Mouse (Mus musculus) midbrain, postnatal 0 days (tissue): ENCODE measurements at regions not wholly inside any gene's neighbourhood (a gene's known extent, or its start where the extent isn't known, plus 50 kb on each side); places are given as distances from the start of the nearest gene placed in this dataset.

Experiments
- ATAC-seq: fragments of 200-750 bp; cut with Nextera tagmentation; 2 replicates; pipeline ENCODE4 v1.8.0; 2017; ENCODE audit warnings: moderate number of reproducible peaks, mild to moderate bottlenecking, moderate TSS enrichment, moderate library complexity; ENCODE audit not compliant: low FRiP score
- DNase-seq: peaks from one replicate; pipeline ENCODE4 v3.0.0-alpha.2; 2015; ENCODE audit warnings: low spot score
- H3K27ac ChIP-seq: fragments of 300-500 bp; sonication (generic); 2 replicates; pipeline ENCODE4 v1.5.1; 2014; ENCODE audit warnings: low read depth, mild to moderate bottlenecking, low read length, mixed read lengths
- H3K27me3 ChIP-seq: fragments of 300-500 bp; sonication (generic); 2 replicates; pipeline ENCODE4 v1.6.1; 2014; ENCODE audit warnings: low read length, control low read depth, mixed read lengths; ENCODE audit not compliant: insufficient read depth
- H3K36me3 ChIP-seq: fragments of 300-500 bp; sonication (generic); 2 replicates; pipeline ENCODE4 v1.6.1; 2014; ENCODE audit warnings: low read length, control low read depth, mixed read lengths; ENCODE audit not compliant: insufficient read depth
- H3K4me1 ChIP-seq: fragments of 300-500 bp; sonication (generic); 2 replicates; pipeline ENCODE4 v1.6.1; 2014; ENCODE audit warnings: mild to moderate bottlenecking, control low read depth, antibody characterized with exemption, low read length, mixed read lengths; ENCODE audit not compliant: insufficient read depth
- H3K4me2 ChIP-seq: fragments of 300-500 bp; sonication (generic); 2 replicates; pipeline ENCODE4 v1.6.1; 2014; ENCODE audit warnings: low read depth, mild to moderate bottlenecking, low read length, mixed read lengths; ENCODE audit not compliant: poor library complexity, severe bottlenecking
- H3K4me3 ChIP-seq: fragments of 300-500 bp; sonication (generic); 2 replicates; pipeline ENCODE4 v1.5.1; 2014; ENCODE audit warnings: low read depth, mild to moderate bottlenecking, low read length, moderate library complexity
- H3K9ac ChIP-seq: fragments of 300-500 bp; sonication (generic); replicated peaks from 2 replicates; pipeline ENCODE4 v1.6.1; 2014; ENCODE audit warnings: mild to moderate bottlenecking, low read length, moderate library complexity, mixed read lengths; ENCODE audit not compliant: poor library complexity, severe bottlenecking
- H3K9me3 ChIP-seq: fragments of 300-500 bp; sonication (generic); 2 replicates; pipeline ENCODE4 v1.6.1; 2016; ENCODE audit warnings: low read length, control low read depth
- CTCF ChIP-seq: IDR thresholded peaks from 2 replicates; pipeline ENCODE4 v1.5.1; 2016; ENCODE audit warnings: antibody characterized with exemption, mild to moderate bottlenecking
- WGBS: fragments of 180-500 bp; shearing (Covaris S2); extraction: QIAGEN DNeasy Blood & Tissue Kit; methylation state at CpG from one replicate; pipeline ENCODE4 v1.1.7; 2014; 5-methylcytosine and 5-hydroxymethylcytosine counted together

GRCm38 (mm10) chr4:58728641-58729040 is 58.9 kb downstream of the Olfr267 start:
- ATAC-seq (no peak), DNase-seq (no peak)
- Histone ChIP-seq H3K4me1 (no peaks in the 10 kb centered on the region), H3K27me3 (no peaks in the 10 kb centered on the region), H3K4me3 (no peak overlapping the region), H3K27ac (no peak overlapping the region), H3K4me2 (no peak overlapping the region), H3K36me3 (no peaks in the 10 kb centered on the region), H3K9me3 (no peaks in the 10 kb centered on the region), H3K9ac (no peak overlapping the region)
- no peak for TF ChIP-seq CTCF
- 38% methylated on average over 1 of the region's 1 CpGs for WGBS

DNA sequence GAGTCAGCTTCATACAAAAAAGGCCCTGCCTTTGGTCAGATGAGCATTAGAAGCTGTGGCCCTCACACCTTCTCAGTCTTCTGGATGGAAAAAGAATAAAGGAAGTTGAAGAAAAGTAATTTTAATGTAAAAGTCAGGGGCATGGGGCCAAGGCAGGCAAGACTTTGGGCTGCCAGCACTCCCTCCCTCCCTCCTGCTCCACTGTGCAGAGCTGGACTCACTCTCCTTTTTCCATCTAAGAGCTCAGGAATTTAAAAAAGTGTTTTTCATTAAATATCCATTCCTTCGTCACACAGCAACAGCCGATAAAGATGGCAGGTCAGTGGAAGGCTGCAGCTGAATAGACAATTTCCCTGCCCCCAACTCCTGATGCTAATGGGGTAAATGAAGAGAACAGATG is 61.1 kb downstream of the Olfr267 start:
- no peaks in the 10 kb centered on the region for H3K4me1 ChIP-seq
- no peak for DNase-seq
- no peak overlapping the region for H3K4me2 ChIP-seq
- no peaks in the 10 kb centered on the region for H3K9me3 ChIP-seq
- WGBS, result 67% methylated on average over 2 of the region's 2 CpGs
- no peaks in the 10 kb centered on the region for H3K36me3 ChIP-seq
- H3K9ac ChIP-seq, result no peak overlapping the region
- H3K27ac ChIP-seq, result no peak overlapping the region
- no peaks in the 10 kb centered on the region for H3K27me3 ChIP-seq
- ATAC-seq, result no peak
- no peak overlapping the region for H3K4me3 ChIP-seq
- no peak for TF ChIP-seq CTCF

GRCm38 (mm10) chr4:58722772-58723171 is 64.7 kb downstream of the Olfr267 start:
- no peaks in the 10 kb centered on the region for H3K27me3 ChIP-seq
- H3K4me1 ChIP-seq, result no peaks in the 10 kb centered on the region
- 51% methylated on average over 9 of the region's 9 CpGs for WGBS
- no peak overlapping the region for H3K4me2 ChIP-seq
- no peak overlapping the region for H3K4me3 ChIP-seq
- no peak overlapping the region for H3K27ac ChIP-seq
- H3K9me3 ChIP-seq, result no peaks in the 10 kb centered on the region
- DNase-seq, result peak; percentile 51
- H3K36me3 ChIP-seq, result no peaks in the 10 kb centered on the region
- ATAC-seq, result no peak
- TF ChIP-seq CTCF, result no peak
- H3K9ac ChIP-seq, result no peak overlapping the region

GRCm38 (mm10) chr4:58720682-58721081 is 66.8 kb downstream of the Olfr267 start:
- H3K4me3 ChIP-seq, result no peak overlapping the region
- peak; percentile 25 for DNase-seq
- no peak overlapping the region for H3K9ac ChIP-seq
- no peaks in the 10 kb centered on the region for H3K27me3 ChIP-seq
- H3K36me3 ChIP-seq, result no peaks in the 10 kb centered on the region
- ATAC-seq, result no peak
- TF ChIP-seq CTCF, result no peak
- no peaks in the 10 kb centered on the region for H3K4me1 ChIP-seq
- 63% methylated on average over 8 of the region's 8 CpGs for WGBS
- H3K27ac ChIP-seq, result no peak overlapping the region
- no peak overlapping the region for H3K4me2 ChIP-seq
- H3K9me3 ChIP-seq, result no peaks in the 10 kb centered on the region

DNA sequence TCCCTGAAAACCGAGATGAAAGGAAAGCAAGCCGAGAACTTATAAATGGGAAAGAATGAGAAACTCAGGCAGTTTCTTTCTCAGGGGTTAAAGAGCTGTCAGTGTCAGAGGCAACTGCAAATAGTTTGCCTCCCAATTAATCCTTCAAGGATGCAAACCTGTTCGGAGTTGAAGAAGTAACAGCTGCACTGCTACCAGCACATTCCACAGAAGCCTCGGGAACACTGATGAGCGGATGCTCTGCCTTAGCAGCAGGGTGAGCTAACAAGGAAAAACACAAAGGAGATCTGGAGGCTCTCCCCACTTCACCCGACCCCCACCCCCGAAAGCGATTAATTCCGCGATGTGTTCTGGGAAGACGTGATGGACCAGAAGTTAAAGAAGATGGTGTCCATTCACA is 71.1 kb downstream of the Olfr267 start:
- Histone ChIP-seq H3K4me3 (no peak overlapping the region), H3K27me3 (no peaks in the 10 kb centered on the region), H3K27ac (no peak overlapping the region), H3K36me3 (no peaks in the 10 kb centered on the region), H3K4me2 (no peak overlapping the region), H3K4me1 (no peaks in the 10 kb centered on the region), H3K9ac (no peak overlapping the region), H3K9me3 (no peaks in the 10 kb centered on the region)
- no peak for TF ChIP-seq CTCF
- 47% methylated on average over 11 of the region's 11 CpGs for WGBS
- no peak for DNase-seq
- no peak for ATAC-seq

DNA sequence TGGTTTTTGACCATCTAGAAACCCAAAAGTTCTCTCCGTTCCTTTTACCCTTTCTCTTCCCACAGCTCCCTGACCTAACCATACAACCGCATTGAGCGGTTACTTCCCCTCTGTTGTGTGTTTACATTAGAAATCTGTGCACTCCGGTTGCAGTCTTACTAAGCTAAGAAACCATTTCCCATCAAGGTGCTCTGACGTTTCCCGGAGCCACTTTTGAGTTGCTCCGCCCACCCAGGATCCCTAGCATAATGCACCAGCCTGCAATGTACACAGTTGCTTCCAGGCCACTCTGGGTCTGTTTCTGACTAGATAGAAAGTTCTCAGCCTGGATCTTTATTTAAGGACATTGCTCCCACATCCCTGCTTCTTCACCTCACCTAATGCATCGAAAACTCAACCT is 71.7 kb downstream of the Olfr267 start:
- Histone ChIP-seq H3K27me3 (no peaks in the 10 kb centered on the region), H3K27ac (no peak overlapping the region), H3K36me3 (no peaks in the 10 kb centered on the region), H3K4me2 (no peak overlapping the region), H3K9me3 (no peaks in the 10 kb centered on the region), H3K9ac (no peak overlapping the region), H3K4me1 (no peaks in the 10 kb centered on the region), H3K4me3 (no peak overlapping the region)
- 90% methylated on average over 8 of the region's 8 CpGs for whole genome bisulfite sequencing
- no peak for TF ChIP-seq CTCF
- DNase-seq (no peak), ATAC-seq (no peak)
